Mouse (Mus musculus) hindbrain, embryonic 15.5 days (tissue): ENCODE results near the gene Prss54. TPM values are rescaled to one million over a fixed set of nuclear protein-coding genes. Genes with fewer than 3 reads are reported as not detected.

Experiments used
- ATAC-seq: fragments of 200-750 bp; cut with Nextera tagmentation; 2 replicates; pipeline ENCODE4 v1.8.0; 2017; ENCODE audit warnings: low read depth, moderate number of reproducible peaks, moderate TSS enrichment; ENCODE audit not compliant: low FRiP score
- H3K27ac ChIP-seq: fragments of 300-500 bp; sonication (generic); replicated peaks from 2 replicates; pipeline ENCODE4 v1.5.1; 2015; ENCODE audit warnings: mild to moderate bottlenecking, inconsistent platforms
- H3K27me3 ChIP-seq: fragments of 300-500 bp; sonication (generic); 2 replicates; pipeline ENCODE4 v1.6.1; 2015; ENCODE audit warnings: control low read depth, inconsistent platforms
- H3K36me3 ChIP-seq: fragments of 300-500 bp; sonication (generic); 2 replicates; pipeline ENCODE4 v1.6.1; 2015; ENCODE audit warnings: control low read depth, inconsistent platforms
- H3K4me1 ChIP-seq: fragments of 300-500 bp; sonication (generic); replicated peaks from 2 replicates; pipeline ENCODE4 v1.6.1; 2015; ENCODE audit warnings: control low read depth, inconsistent platforms
- H3K4me2 ChIP-seq: fragments of 300-500 bp; sonication (generic); 2 replicates; pipeline ENCODE4 v1.6.1; 2015; ENCODE audit warnings: moderate library complexity, mild to moderate bottlenecking, inconsistent platforms
- H3K4me3 ChIP-seq: fragments of 300-500 bp; sonication (generic); 2 replicates; pipeline ENCODE4 v1.5.1; 2015; ENCODE audit warnings: mild to moderate bottlenecking, inconsistent platforms
- H3K9ac ChIP-seq: fragments of 300-500 bp; sonication (generic); 2 replicates; pipeline ENCODE4 v1.6.1; 2015; ENCODE audit warnings: inconsistent platforms
- H3K9me3 ChIP-seq: fragments of 300-500 bp; sonication (generic); 2 replicates; pipeline ENCODE4 v1.6.1; 2016; ENCODE audit warnings: control low read depth, inconsistent platforms
- WGBS: fragments of 180-500 bp; shearing (Covaris S2); methylation state at CpG from one replicate; pipeline ENCODE4 v1.1.7; 2015; 5-methylcytosine and 5-hydroxymethylcytosine counted together
- polyA plus RNA-seq: library from polyadenylated mRNA; unstranded; fragments of >200 nt; fragmentation: Nextera tagmentation; extraction: Ambion mirVana; gene quantifications from 2 replicates; pipeline ENCODE4 v1.2.1, GENCODE M21; 2015

Prss54 gene
- polyA plus RNA-seq, 1 experiment from 2014 or later: not detected

- no peaks in the 10 kb centered on the region for H3K27me3 ChIP-seq
- no peak overlapping the region for H3K27ac ChIP-seq
- no peaks in the 10 kb centered on the region for H3K9me3 ChIP-seq
- H3K9ac ChIP-seq: no peak overlapping the region
- no peaks in the 10 kb centered on the region for H3K4me1 ChIP-seq
- H3K4me2 ChIP-seq: no peak overlapping the region
- 90% methylated on average over 6 of the region's 6 CpGs for WGBS
- no peak overlapping the region for H3K4me3 ChIP-seq
- no peak for ATAC-seq
- no peaks in the 10 kb centered on the region for H3K36me3 ChIP-seq
Observed at GRCm38 (mm10) chr8:95516928-95517327, 59.2 kb downstream of the Prss54 start.

GRCm38 (mm10) chr8:95513219-95513618 lies 62.9 kb downstream of the Prss54 start:
- Histone ChIP-seq H3K36me3 (no peaks in the 10 kb centered on the region), H3K9ac (no peak overlapping the region), H3K9me3 (no peaks in the 10 kb centered on the region), H3K27ac (no peak overlapping the region), H3K4me3 (no peak overlapping the region), H3K4me1 (no peaks in the 10 kb centered on the region), H3K4me2 (no peak overlapping the region), H3K27me3 (no peaks in the 10 kb centered on the region)
- WGBS: 83% methylated on average over 4 of the region's 4 CpGs
- no peak for ATAC-seq

- no peak for ATAC-seq
- no peak overlapping the region for H3K4me3 ChIP-seq
- no peaks in the 10 kb centered on the region for H3K27me3 ChIP-seq
- 32% methylated on average over 4 of the region's 4 CpGs for WGBS
- H3K9me3 ChIP-seq: no peaks in the 10 kb centered on the region
- H3K36me3 ChIP-seq: no peaks in the 10 kb centered on the region
- H3K4me2 ChIP-seq: no peak overlapping the region
- H3K9ac ChIP-seq: no peak overlapping the region
- H3K4me1 ChIP-seq: no peaks in the 10 kb centered on the region
- no peak overlapping the region for H3K27ac ChIP-seq
Observed at GRCm38 (mm10) chr8:95512257-95512656, 63.9 kb downstream of the Prss54 start.

Other genes starting within 250 kb of the Prss54 start
- gene Zfp319, start 244.4 kb downstream of the Prss54 start, polyA plus RNA-seq: 15.2 and 16.5 TPM in 2 replicates
- gene Usb1, start 244.1 kb downstream of the Prss54 start, polyA plus RNA-seq: 34.8 and 35.8 TPM in 2 replicates
- gene Mmp15, start 224.1 kb downstream of the Prss54 start, polyA plus RNA-seq: 20.0 and 22.1 TPM in 2 replicates
- gene Cfap20, start 141.5 kb downstream of the Prss54 start, polyA plus RNA-seq: 120 and 122 TPM in 2 replicates
- 7.5 and 13.0 TPM in 2 replicates for gene Csnk2a2, start 86.3 kb downstream of the Prss54 start, polyA plus RNA-seq
- gene Ccdc113, start 42.3 kb downstream of the Prss54 start, polyA plus RNA-seq: 1.7 and 2.2 TPM in 2 replicates
- 8.4 and 8.5 TPM in 2 replicates for gene Gins3, start 57.1 kb upstream of the Prss54 start, polyA plus RNA-seq
- gene Ndrg4, start 100.6 kb upstream of the Prss54 start, polyA plus RNA-seq: 445 and 454 TPM in 2 replicates
- gene Setd6, start 139.5 kb upstream of the Prss54 start, polyA plus RNA-seq: 33.1 and 34.7 TPM in 2 replicates
- gene Cnot1, start 231.1 kb upstream of the Prss54 start, polyA plus RNA-seq: 37.3 and 39.2 TPM in 2 replicates
- gene Sap18b, start 249.0 kb upstream of the Prss54 start, polyA plus RNA-seq: 235 and 255 TPM in 2 replicates